Mouse (Mus musculus): Measurements from ENCODE around the gene Vmn1r18. TPM values are rescaled to one million over a fixed set of nuclear protein-coding genes. Genes with fewer than 3 reads are reported as not detected.
"Not testable (repeated sequence)": the region's sequence is repeated elsewhere in the genome, so short reads cannot be mapped to it uniquely, and the experiment has no call there.

Vmn1r18 gene
- under 1 TPM in 1 of 2 experiments, not detected in 1; 0.05 TPM for total RNA-seq (2021)

DNA sequence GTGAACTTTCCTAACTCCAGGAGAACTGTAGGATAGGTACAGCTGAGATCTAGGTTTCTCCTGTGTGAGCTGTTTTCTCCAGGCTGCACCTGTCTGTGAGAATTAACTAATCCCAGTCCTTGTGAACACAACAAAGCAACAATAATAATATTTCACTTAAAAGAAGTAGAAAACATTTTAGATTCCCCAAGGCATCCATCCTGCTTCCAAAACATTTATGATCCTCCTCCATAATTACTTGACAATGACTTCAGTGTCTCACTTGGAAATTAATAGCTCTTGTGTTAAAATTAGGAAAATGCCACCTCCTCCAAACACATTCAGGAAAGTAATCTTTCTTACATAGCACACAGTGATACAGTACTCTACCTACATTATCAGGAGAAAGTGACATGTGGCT lies at the start of gene Vmn1r18:
Gene Vmn1r18 (minus strand): TSS at position 101 of the 400 bp plus-strand sequence.
- DNase-seq (ENCODE audit: extremely low spot score in 1 of 2, low spot score in 1 of 2), result no peak

DNA sequence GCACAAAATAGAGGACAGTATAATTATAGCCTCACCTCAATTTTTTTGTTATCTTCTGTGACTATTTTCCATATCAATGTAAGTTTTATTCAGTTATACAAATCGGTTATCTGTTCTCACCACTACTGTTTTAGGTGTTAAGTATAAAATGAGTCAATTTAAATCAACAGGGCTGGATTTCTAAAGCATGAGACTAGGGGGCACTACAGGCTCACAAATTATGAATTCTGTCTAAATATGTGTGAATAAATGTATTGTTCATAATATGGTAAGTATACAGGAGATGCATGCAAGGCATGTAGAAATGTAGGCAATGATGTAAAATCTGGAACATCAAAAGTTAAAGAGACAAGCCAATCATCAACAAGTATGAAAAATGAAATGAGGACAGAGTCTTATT lies 35.6 kb upstream of the Vmn1r18 start:
- no peak for DNase-seq (ENCODE audit: extremely low spot score in 1 of 2, low spot score in 1 of 2)

DNA sequence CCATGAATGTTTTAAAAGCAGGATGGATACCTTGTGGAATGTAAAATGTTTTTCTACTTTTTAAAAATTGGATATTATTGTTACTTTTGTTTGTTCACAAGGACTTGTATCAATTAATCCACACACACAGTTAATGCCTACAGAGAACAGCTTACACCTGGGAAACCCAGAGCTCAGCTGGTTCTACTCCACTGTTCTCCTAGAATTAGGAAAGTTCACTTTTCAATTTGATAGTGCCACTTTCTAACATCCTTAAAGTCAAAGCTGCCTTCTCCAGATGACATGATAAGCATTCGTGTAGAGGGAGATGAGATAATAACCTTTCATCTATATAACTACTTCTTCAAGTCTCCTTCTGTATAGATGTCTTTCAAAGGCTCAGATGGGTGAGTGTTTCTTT lies 33.0 kb upstream of the Vmn1r18 start, which contains the start of gene Vmn1r20:
Gene Vmn1r20 (plus strand): TSS at position 301 of the 400 bp plus-strand sequence.
- DNase-seq (ENCODE audit: extremely low spot score in 1 of 2, low spot score in 1 of 2), result no peak

DNA sequence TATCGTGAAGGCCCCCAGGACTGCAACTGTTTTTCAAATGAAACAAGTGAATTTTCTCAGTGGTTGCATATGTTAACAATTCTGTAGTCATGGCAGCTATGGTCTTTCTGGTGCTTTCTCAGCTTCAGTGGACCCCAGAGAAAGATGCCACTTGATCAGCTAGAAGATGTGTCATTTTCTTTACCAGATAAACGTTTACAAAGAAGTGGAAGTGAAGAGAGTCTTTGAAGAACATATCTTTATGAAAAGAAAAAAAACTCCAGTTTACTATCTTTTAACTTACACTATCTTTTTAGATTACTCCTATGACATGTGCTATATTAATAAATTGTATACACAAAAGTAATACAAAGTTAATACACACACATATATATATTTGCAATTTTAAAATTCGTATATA lies 7.9 kb upstream of the Vmn1r18 start, which contains the start of gene Vmn1r19:
Gene Vmn1r19 (plus strand): TSS at position 301 of the 400 bp plus-strand sequence.
- DNase-seq (ENCODE audit: extremely low spot score in 1 of 2, low spot score in 1 of 2), result not testable (repeated sequence)

DNA sequence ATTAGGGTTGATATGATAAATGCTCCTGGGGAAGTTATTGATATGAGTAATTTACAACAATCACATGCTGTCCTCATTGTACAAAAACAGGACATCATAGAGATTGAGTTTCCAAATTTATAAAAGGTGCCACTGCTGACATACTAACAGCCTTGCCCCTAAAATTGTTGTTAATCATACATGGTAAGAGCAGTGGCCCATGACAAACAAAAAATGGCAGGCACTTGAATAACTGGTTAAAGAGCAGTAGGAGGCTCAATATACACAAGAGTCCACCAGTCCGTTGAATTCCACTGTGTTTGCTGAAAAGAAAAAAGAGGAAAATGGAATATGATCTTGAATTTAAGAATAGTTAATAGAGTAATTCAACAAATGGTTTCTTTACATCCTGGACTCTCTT lies 28.1 kb downstream of the Vmn1r18 start:
- DNase-seq (ENCODE audit: extremely low spot score in 1 of 2, low spot score in 1 of 2), result no peak

DNA sequence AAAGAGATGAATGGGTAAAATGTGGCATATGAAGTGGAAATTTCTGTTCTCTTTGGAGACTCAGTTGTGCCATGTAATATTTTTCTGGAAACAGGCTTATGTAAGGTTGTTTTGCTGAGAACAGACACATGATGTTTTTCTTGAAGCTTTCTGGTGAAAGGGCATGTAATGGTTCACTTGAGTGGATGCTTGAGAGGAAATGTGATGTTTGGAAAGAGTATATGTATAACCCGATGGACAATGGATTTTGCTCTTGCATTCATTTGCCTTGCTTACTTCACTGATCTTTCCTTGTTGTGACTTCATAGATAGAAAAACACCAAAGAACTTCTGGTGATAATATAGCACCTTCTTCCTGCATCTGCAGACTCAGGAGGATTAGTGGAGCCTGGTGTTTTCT lies 29.7 kb downstream of the Vmn1r18 start:
- DNase-seq (ENCODE audit: extremely low spot score in 1 of 2, low spot score in 1 of 2), result not testable (repeated sequence)

DNA sequence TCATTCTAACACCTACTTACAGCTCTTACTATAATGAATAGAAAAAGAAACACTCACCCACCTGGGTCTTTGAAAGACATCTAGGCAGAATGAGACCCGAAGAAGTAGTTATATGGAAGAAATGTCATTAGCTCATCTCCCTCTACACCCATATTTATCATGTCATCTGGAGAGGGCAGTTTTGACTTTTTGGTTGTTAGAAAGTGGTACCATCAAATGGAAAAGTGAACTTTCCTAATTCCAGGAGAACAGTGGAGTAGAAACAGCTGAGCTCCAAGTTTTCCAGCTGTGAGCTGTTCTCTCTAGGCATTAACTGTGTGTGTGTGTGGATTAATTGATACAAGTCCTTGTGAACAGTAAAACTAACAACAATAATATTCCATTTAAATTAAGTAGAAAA lies 32.0 kb downstream of the Vmn1r18 start, which contains the start of gene Vmn1r17:
Gene Vmn1r17 (minus strand): TSS at position 101 of the 400 bp plus-strand sequence.
- no peak for DNase-seq (ENCODE audit: extremely low spot score in 1 of 2, low spot score in 1 of 2)

DNA sequence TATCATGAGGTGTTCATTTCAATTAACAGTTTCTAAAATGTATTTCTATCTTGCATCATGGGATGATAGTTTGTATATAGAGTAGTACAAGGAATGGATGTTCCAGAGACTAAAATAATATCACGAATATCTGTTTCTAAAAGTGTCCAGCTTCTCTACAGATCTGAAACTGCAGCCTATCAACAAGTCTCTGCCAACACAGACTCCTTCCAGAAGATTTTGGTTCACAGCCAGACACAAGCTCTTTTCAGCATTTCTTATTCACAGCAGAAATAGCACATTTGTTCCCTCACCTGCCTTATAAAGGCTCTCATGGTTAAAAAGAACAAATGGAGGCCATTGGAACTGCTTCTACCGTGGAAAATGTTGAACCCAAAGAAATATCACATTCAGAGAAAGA lies 38.7 kb downstream of the Vmn1r18 start:
- DNase-seq (ENCODE audit: extremely low spot score in 1 of 2, low spot score in 1 of 2), result no peak

DNA sequence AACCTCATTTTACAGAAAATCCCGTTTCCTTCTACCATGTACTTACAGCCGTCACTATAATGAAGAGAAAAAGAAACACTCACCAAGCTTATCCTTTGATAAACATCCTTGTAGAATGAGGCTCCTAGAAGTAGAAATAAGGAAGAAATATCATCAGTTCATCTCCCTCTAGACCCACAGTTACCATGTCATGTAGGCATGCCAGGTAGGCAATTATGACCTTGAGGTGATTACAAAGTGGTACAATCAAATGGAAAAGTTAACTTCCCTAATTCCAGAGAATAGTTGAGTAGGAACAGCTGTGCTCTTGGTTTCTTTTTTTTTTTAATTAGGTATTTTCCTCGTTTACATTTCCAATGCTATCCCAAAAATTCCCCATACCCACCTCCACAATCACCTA lies 66.2 kb downstream of the Vmn1r18 start, which contains the start of gene Vmn1r16:
Gene Vmn1r16 (minus strand): TSS at position 101 of the 400 bp plus-strand sequence.
- no peak for DNase-seq (ENCODE audit: extremely low spot score in 1 of 2, low spot score in 1 of 2)

Other genes starting within 250 kb of the Vmn1r18 start
- gene Vmn1r12, start 238.9 kb downstream of the Vmn1r18 start, total RNA-seq (2021), result not detected
- gene Vmn1r13, start 192.5 kb downstream of the Vmn1r18 start, total RNA-seq (2021), result not detected
- not detected for gene Vmn1r14, start 164.1 kb downstream of the Vmn1r18 start, total RNA-seq (2021)
- not detected for gene Vmn1r15, start 137.8 kb downstream of the Vmn1r18 start, total RNA-seq (2021)
- not detected for gene Vmn1r16, start 66.3 kb downstream of the Vmn1r18 start, total RNA-seq (2021)
- gene Vmn1r17, start 32.1 kb downstream of the Vmn1r18 start, total RNA-seq (2021), result not detected
- not detected for gene Vmn1r19, start 8.0 kb upstream of the Vmn1r18 start, total RNA-seq (2021)
- not detected for gene Vmn1r20, start 33.1 kb upstream of the Vmn1r18 start, total RNA-seq (2021)
- gene Ppm1k, start 139.7 kb upstream of the Vmn1r18 start, total RNA-seq (2021), result 10 to 100 TPM; 65.7 to 69.1 TPM
- 1 to 10 TPM; 4.2 to 4.3 TPM for gene Herc6, start 185.2 kb upstream of the Vmn1r18 start, total RNA-seq (2021)

Data from layer of hippocampus, postnatal 25 days (tissue).